Mouse (Mus musculus): ENCODE data around the gene Cap2. TPM values are rescaled to one million over a fixed set of nuclear protein-coding genes. Genes with fewer than 3 reads are reported as not detected.
A peak's percentile ranks its signal among the peaks of the same experiment; 100 is the strongest.

The Cap2 gene
- total RNA-seq, 2 experiments from 2014 or later, result 240 to 264 TPM

DNA sequence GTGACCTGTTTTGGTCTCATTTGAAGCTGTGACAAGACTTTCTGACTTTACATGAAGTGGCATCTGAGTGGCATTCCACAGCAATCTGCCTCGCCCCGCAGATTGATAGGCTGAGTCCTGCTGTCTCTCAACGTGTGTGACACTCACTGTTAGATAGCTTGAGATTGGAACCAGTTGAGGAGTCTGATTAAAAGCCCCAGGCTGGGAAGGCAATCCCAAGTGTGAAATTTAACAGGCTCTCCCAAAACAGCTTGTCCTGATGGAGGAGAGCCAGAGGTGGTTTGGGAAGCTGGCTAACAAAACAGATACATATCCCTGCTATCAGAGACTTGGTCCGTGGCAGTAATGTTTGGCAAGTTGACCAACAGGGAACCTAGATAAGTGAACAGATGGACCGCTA, 21.6 kb downstream of the Cap2 start:
- DNase-seq (ENCODE audit: low spot score in 2 of 2), result peak in 1 of 2 experiments; percentile 18
- intact Hi-C loops (cut with DNase I), result no loop called here

DNA sequence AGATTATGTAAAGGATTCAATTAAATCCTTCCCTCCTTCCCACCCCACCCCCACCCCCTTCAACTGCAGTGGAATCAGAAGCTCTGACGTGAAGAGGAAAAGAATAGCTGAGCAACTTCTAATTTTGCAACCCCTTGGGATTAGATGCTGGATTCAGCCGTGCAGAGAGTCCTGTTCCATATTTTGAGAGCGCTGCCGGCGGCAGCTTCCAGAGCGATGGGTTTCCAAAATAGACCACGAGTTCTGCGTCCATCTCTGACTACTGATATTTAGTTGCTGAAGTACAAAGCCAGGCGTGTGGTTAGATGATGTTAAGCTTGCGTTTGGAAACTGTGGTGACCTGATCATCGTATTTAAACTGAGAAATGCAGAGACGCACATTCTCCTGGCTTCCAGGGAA, 22.1 kb downstream of the Cap2 start:
- DNase-seq (ENCODE audit: low spot score in 2 of 2), result peak; percentile 50 to 55
- intact Hi-C loops (cut with DNase I), result no loop called here

- DNase-seq (ENCODE audit: low spot score in 2 of 2), result no peak
- intact Hi-C loops (cut with DNase I), result no loop called here
Observed at GRCm38 (mm10) chr13:46525295-46526255, 23.9 kb downstream of the Cap2 start.

GRCm38 (mm10) chr13:46526645-46527044, 25.0 kb downstream of the Cap2 start:
- intact Hi-C loops (cut with DNase I), result no loop called here
- DNase-seq (ENCODE audit: low spot score in 2 of 2), result no peak

DNA sequence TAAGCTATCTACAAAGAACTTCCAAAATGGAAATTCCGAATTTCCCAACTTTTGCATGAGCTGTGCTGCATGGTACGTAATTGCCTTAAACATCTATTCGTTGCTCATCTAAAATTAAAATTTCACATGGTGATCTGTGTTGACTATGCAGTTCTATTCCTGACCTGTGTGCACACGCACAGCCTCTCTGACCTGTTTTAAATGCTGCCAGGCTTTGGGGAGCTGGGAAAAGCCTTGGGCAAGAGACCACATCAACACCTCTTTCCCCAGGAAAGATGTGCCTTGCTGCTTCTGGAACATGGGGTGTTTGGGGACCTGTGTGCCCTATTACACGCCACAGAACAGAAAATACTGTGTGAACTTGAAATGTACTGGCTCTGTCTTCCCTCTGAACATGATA, 25.7 kb downstream of the Cap2 start:
- intact Hi-C loops (cut with DNase I), result no loop called here
- DNase-seq (ENCODE audit: low spot score in 2 of 2), result no peak

DNA sequence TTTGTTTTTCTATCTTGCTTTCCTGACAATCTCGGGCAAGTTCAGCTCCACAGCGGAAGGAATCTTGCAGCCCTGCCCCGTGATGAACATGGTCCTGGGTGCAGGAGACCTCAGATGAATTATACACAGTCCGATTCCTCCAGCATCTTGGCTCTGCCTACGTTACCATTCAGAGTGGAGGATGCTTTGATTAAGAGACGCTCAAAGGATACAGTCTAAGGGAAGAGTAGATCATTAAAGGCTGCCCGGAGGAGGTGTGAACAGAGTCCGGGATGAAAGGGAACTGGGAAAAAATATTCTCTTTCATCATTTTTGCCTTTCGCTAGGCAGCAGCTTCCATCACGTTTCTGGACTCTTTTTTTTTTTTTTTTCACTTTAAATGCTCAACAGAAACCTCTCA, 27.4 kb downstream of the Cap2 start:
- intact Hi-C loops (cut with DNase I), result no loop called here
- DNase-seq (ENCODE audit: low spot score in 2 of 2), result no peak

GRCm38 (mm10) chr13:46530546-46530945, 28.9 kb downstream of the Cap2 start:
- intact Hi-C loops (cut with DNase I), result no loop called here
- DNase-seq (ENCODE audit: low spot score in 2 of 2), result no peak

DNA sequence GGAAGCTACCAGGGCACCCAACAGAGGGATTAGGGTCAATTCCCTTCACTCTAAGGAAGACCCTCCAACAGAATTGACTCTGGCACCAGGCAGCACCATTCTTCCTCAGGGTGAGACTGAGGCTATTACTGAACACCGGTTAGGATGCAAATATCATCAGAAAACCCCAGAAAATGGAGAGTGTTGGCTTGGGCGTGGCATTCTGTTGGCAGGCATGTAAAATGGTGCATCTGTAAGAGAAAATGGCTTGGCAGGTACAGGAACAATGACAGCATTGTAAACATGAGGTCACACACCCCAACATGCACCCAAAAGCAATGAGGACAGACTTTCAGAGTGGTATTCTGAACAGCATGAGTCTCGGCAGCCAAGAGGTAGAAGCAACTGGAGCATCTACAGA, 30.0 kb downstream of the Cap2 start:
- DNase-seq (ENCODE audit: low spot score in 2 of 2), result no peak
- intact Hi-C loops (cut with DNase I), result no loop called here

DNA sequence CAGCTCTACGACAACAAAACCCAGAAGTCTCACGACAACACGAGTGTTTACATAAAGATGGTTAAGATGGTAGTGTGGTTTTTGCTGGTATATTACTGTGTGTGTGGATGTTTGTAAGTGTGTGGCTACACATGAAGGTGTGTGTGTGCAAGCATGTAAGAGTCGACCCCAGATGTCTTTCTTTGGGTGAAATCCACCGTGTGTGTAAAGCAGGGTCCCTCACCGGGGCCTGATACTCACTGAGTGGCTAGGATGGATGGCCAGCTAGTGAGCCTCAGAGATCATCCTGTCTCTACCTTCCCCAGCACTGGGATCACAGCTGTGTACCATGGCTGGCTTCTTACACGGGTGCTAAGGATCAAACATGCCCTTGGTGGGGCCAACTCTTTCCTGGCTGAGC, 30.6 kb downstream of the Cap2 start:
- intact Hi-C loops (cut with DNase I), result no loop called here
- no peak for DNase-seq (ENCODE audit: low spot score in 2 of 2)

GRCm38 (mm10) chr13:46533342-46534129, 31.9 kb downstream of the Cap2 start:
- DNase-seq (ENCODE audit: low spot score in 2 of 2), result no peak
- intact Hi-C loops (cut with DNase I), result no loop called here

- intact Hi-C loops (cut with DNase I), result no loop called here
Observed at GRCm38 (mm10) chr13:46534171-46534968, 32.7 kb downstream of the Cap2 start.

DNA sequence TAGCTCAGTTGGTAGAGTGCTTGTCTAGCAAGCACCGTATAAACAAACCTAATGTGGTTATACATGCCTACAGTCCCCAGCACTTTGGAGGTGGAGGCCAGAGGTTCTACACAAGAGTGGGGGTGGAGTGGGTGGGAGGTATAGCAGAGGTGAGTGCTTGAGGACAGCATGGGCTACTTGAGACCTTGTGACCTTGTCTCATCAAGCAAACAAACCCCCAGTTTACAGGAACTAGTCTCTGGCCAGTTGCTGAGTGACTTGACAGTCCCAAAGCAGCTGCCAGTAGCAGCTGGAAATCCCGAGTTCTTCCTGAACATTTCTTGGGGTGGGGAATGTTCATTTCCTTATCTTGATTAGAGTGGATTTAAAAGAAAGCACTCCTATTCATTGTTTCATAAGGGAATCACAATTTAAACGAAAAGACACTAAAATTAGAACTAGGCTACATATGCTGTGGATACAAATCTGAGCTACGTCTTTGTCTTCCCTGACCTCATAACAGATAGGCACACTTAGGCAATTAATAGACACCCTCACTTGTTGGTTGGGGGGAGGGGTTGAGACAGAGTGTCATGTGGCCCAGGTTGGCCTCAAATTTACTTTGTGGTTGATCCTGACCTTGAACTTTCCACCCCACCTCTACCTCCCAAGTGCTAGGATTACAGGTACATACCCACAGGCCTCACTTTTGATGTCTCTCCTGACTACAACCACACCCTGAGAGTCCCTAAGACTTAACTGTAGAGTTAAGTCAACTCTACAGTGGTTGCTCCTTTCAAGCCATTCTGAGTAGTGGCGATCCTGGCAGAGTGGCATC, 33.5 kb downstream of the Cap2 start:
- no peak for DNase-seq (ENCODE audit: low spot score in 2 of 2)
- intact Hi-C loops (cut with DNase I), result no loop called here

More at GRCm38 (mm10) chr13:46534171-46534968, 32.7 kb downstream of the Cap2 start:
- DNase-seq (ENCODE audit: low spot score in 2 of 2), result no peak

- DNase-seq (ENCODE audit: low spot score in 2 of 2), result no peak
- intact Hi-C loops (cut with DNase I), result no loop called here
Observed at GRCm38 (mm10) chr13:46539284-46539683, 37.6 kb downstream of the Cap2 start.

DNA sequence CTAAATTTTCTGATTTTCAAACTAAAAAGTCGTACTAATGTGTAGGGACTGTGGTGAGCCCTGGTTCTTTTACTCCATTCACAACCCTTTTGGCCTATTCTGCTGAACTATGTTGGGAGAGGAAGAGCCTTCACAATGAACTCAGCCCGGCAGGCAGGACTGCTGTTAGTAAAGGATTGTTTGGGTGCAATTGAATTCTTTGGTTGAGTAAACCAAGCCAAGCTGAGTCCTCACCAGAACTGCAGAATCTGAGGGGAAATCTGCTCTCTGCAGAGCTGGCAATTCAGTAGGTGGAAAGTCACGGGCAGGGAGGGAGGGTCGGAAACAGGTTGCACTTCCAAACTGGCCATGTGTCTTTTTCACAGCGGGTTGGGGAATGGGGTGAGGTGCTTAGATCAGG, 39.3 kb downstream of the Cap2 start:
- intact Hi-C loops (cut with DNase I), result no loop called here
- no peak for DNase-seq (ENCODE audit: low spot score in 2 of 2)

DNA sequence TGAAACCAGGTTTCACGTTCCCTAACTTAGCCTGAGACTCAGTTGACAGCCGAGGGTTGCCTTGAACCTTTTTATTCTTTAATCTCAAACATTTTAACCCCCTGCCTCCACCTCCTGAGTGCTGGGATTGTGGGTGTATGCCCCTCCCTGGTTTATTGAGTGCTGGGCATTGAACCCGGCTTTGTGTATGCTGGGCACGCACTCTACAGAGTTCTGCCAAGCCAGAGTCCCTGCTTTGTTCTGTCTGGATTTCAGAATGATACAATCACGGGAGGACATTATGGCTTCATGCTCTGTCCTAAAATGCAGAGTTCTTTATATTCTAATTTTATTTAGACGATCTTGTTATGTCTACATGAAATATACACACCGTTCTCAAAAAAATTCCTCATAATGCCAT, 41.1 kb downstream of the Cap2 start:
- intact Hi-C loops (cut with DNase I), result no loop called here
- no peak for DNase-seq (ENCODE audit: low spot score in 2 of 2)

- intact Hi-C loops (cut with DNase I), result no loop called here
- DNase-seq (ENCODE audit: low spot score in 2 of 2), result no peak
Observed at GRCm38 (mm10) chr13:46544608-46545007, 43.0 kb downstream of the Cap2 start.

- intact Hi-C loops (cut with DNase I), result no loop called here
- DNase-seq (ENCODE audit: low spot score in 2 of 2), result no peak
Observed at GRCm38 (mm10) chr13:46545081-46545480, 43.4 kb downstream of the Cap2 start.

DNA sequence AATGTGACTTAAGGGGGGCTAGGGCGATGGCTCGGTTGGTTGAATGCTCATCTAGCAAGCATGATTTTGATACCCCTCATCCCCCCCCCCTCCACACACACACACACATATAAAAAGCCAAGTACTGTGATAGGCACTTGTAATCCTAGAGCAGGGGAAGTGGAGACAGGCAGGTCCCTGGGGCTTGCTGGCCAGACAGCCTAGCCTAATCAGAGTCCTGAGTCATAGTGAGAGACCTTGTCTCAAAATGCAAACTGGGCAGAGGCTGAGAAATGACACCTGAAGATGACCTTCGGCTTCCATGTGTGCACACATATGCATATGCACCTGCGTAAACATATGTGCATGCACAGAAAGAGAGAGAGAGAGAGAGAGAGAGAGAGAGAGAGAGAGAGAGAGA, 45.2 kb downstream of the Cap2 start:
- intact Hi-C loops (cut with DNase I), result no loop called here
- no peak for DNase-seq (ENCODE audit: low spot score in 2 of 2)

DNA sequence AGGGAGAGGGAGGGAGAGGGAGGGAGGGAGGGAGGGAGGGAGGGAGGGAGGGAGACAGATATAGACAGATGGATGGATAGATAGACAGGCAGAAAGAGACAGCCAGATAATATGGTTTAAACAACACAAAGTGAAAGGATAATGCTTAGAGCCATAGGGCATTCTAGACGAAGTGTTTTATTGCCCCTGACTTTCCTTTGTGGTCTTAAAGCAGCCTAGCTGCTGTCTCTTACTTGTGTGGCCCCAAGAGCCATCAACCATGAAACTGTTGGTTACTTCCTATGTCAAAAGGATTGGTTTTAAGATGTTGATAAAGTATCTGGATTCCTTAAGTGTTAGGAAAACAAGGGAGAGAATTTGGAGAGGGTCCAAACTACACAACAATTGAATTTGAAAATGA, 45.6 kb downstream of the Cap2 start:
- DNase-seq (ENCODE audit: low spot score in 2 of 2), result no peak
- intact Hi-C loops (cut with DNase I), result no loop called here

Data from left cerebral cortex, postnatal 36 days (tissue).